Mouse (Mus musculus): Measurements from ENCODE around the gene Efnb2.

- TF ChIP-seq CTCF (IDR thresholded peaks at IDR 0.05) (no peak), EP300 (IDR thresholded peaks at IDR 0.05; ENCODE audit: insufficient read depth, low read depth, low read length) (no peak), POLR2A (IDR thresholded peaks at IDR 0.05; ENCODE audit: insufficient read depth, low read depth, low read length) (no peak)
Observed at GRCm38 (mm10) chr8:8660307-8661098, 539 bp downstream of the Efnb2 start.

Measured in heart, adult 2 months (tissue).